Mouse (Mus musculus): Measurements from ENCODE around the gene Xpot. TPM values are rescaled to one million over a fixed set of nuclear protein-coding genes. Genes with fewer than 3 reads are reported as not detected.

Gene Xpot
- polyA plus RNA-seq, 1 experiment, result 24.4 TPM

- no peak for TF ChIP-seq CTCF (IDR thresholded peaks at IDR 0.05; ENCODE audit: control insufficient read depth, insufficient read depth, low read length)
- no peak for TF ChIP-seq POLR2A (IDR thresholded peaks at IDR 0.05; ENCODE audit: borderline replicate concordance, control insufficient read depth, low read depth, low read length)
- H3K4me3 ChIP-seq (replicated peaks; ENCODE audit: control insufficient read depth, low read depth, low read length), result no peak overlapping the region
- WGBS, result 93% methylated on average over 13 of the region's 13 CpGs
- H3K27ac ChIP-seq (ENCODE audit: control insufficient read depth, insufficient read depth, low read depth, low read length, poor library complexity), result no peak overlapping the region
- H3K4me1 ChIP-seq (ENCODE audit: control insufficient read depth, insufficient read depth, low read length), result no peaks in the 10 kb centered on the region; the same call in 1 of the 2 replicates
Observed at GRCm38 (mm10) chr10:121615146-121615870, 10.8 kb downstream of the Xpot start.

- Histone ChIP-seq H3K4me1 (ENCODE audit: control insufficient read depth, insufficient read depth, low read length) (no peaks in the 10 kb centered on the region; the same call in 1 of the 2 replicates), H3K4me3 (replicated peaks; ENCODE audit: control insufficient read depth, low read depth, low read length) (no peak overlapping the region), H3K27ac (ENCODE audit: control insufficient read depth, insufficient read depth, low read depth, low read length, poor library complexity) (no peak overlapping the region)
- WGBS, result 27% methylated on average over 13 of the region's 13 CpGs
- TF ChIP-seq CTCF (IDR thresholded peaks at IDR 0.05; ENCODE audit: control insufficient read depth, insufficient read depth, low read length) (no peak), POLR2A (IDR thresholded peaks at IDR 0.05; ENCODE audit: borderline replicate concordance, control insufficient read depth, low read depth, low read length) (no peak)
Observed at GRCm38 (mm10) chr10:121613570-121613969, 12.6 kb downstream of the Xpot start.

DNA sequence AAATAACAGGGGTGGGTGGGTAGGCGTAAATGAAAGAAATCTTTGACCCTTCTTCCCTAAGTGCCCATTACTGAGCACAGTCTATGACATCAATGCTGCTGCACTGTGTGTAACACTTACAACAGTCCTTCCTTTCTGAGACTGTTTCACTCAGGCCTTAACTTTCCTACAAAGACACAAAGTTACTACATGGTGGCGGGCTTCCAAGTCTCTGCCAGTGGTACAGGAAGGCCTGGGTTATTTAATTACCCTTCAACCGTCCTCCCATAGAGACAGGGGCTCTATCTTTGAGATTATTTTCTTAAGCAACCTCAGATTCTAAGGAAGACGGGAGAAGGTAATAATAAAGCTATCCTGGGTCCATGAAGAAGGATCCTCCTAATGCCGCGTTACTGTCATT, 13.7 kb downstream of the Xpot start:
- Histone ChIP-seq H3K27ac (ENCODE audit: control insufficient read depth, insufficient read depth, low read depth, low read length, poor library complexity) (no peak overlapping the region), H3K4me1 (ENCODE audit: control insufficient read depth, insufficient read depth, low read length) (no peaks in the 10 kb centered on the region; the same call in 1 of the 2 replicates), H3K4me3 (replicated peaks; ENCODE audit: control insufficient read depth, low read depth, low read length) (no peak overlapping the region)
- TF ChIP-seq POLR2A (IDR thresholded peaks at IDR 0.05; ENCODE audit: borderline replicate concordance, control insufficient read depth, low read depth, low read length), result no peak
- no peak for TF ChIP-seq CTCF (IDR thresholded peaks at IDR 0.05; ENCODE audit: control insufficient read depth, insufficient read depth, low read length)
- 85% methylated on average over 6 of the region's 6 CpGs for WGBS

GRCm38 (mm10) chr10:121611587-121611986, 14.5 kb downstream of the Xpot start:
- 65% methylated on average over 10 of the region's 10 CpGs for WGBS
- no peak overlapping the region for H3K27ac ChIP-seq (ENCODE audit: control insufficient read depth, insufficient read depth, low read depth, low read length, poor library complexity)
- TF ChIP-seq CTCF (IDR thresholded peaks at IDR 0.05; ENCODE audit: control insufficient read depth, insufficient read depth, low read length), result no peak
- TF ChIP-seq POLR2A (IDR thresholded peaks at IDR 0.05; ENCODE audit: borderline replicate concordance, control insufficient read depth, low read depth, low read length), result no peak
- H3K4me1 ChIP-seq (ENCODE audit: control insufficient read depth, insufficient read depth, low read length), result no peaks in the 10 kb centered on the region; the same call in 1 of the 2 replicates
- no peak overlapping the region for H3K4me3 ChIP-seq (replicated peaks; ENCODE audit: control insufficient read depth, low read depth, low read length)

GRCm38 (mm10) chr10:121608177-121608576, 18.0 kb downstream of the Xpot start:
- TF ChIP-seq POLR2A (IDR thresholded peaks at IDR 0.05; ENCODE audit: borderline replicate concordance, control insufficient read depth, low read depth, low read length) (no peak), CTCF (IDR thresholded peaks at IDR 0.05; ENCODE audit: control insufficient read depth, insufficient read depth, low read length) (no peak)
- 92% methylated on average over 10 of the region's 10 CpGs for WGBS
- Histone ChIP-seq H3K4me3 (replicated peaks; ENCODE audit: control insufficient read depth, low read depth, low read length) (no peak overlapping the region), H3K27ac (ENCODE audit: control insufficient read depth, insufficient read depth, low read depth, low read length, poor library complexity) (no peak overlapping the region), H3K4me1 (ENCODE audit: control insufficient read depth, insufficient read depth, low read length) (no peaks in the 10 kb centered on the region)

- TF ChIP-seq CTCF (IDR thresholded peaks at IDR 0.05; ENCODE audit: control insufficient read depth, insufficient read depth, low read length) (0 out of 2 replicates have a peak, but pooled peaks have one; percentile 6), POLR2A (IDR thresholded peaks at IDR 0.05; ENCODE audit: borderline replicate concordance, control insufficient read depth, low read depth, low read length) (no peak)
Observed at GRCm38 (mm10) chr10:121604632-121605344, 21.3 kb downstream of the Xpot start.

GRCm38 (mm10) chr10:121603556-121603955, 22.6 kb downstream of the Xpot start:
- Histone ChIP-seq H3K4me3 (replicated peaks; ENCODE audit: control insufficient read depth, low read depth, low read length) (no peak overlapping the region), H3K4me1 (ENCODE audit: control insufficient read depth, insufficient read depth, low read length) (no peaks in the 10 kb centered on the region), H3K27ac (ENCODE audit: control insufficient read depth, insufficient read depth, low read depth, low read length, poor library complexity) (no peak overlapping the region)
- 85% methylated on average over 4 of the region's 4 CpGs for WGBS
- TF ChIP-seq CTCF (IDR thresholded peaks at IDR 0.05; ENCODE audit: control insufficient read depth, insufficient read depth, low read length), result no peak
- no peak for TF ChIP-seq POLR2A (IDR thresholded peaks at IDR 0.05; ENCODE audit: borderline replicate concordance, control insufficient read depth, low read depth, low read length)

More at GRCm38 (mm10) chr10:121604632-121605344, 21.3 kb downstream of the Xpot start:
- Histone ChIP-seq H3K4me3 (replicated peaks; ENCODE audit: control insufficient read depth, low read depth, low read length) (no peak overlapping the region), H3K27ac (ENCODE audit: control insufficient read depth, insufficient read depth, low read depth, low read length, poor library complexity) (no peak overlapping the region), H3K4me1 (ENCODE audit: control insufficient read depth, insufficient read depth, low read length) (no peaks in the 10 kb centered on the region)
- WGBS, result 87% methylated on average over 13 of the region's 13 CpGs

DNA sequence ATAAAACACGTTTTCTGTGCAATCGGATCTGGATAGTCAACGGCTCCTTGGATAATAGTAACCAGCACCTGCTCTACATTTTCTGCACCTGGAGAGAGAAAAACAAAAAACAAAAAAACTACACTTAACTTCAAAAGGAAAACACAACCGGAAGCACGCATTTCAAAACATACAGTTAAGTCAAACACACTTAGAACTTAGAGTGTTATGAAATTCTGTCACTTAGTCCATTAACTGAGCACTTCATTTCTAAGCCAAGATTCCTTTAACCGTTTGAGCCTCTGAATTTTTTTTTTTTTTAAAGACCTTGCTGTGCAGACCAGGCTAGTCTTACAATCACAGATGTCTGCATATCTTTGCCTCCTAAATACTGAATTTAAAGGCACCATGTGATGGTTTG, 24.9 kb downstream of the Xpot start:
- Histone ChIP-seq H3K27ac (ENCODE audit: control insufficient read depth, insufficient read depth, low read depth, low read length, poor library complexity) (no peak overlapping the region), H3K4me1 (ENCODE audit: control insufficient read depth, insufficient read depth, low read length) (no peaks in the 10 kb centered on the region; the same call in 1 of the 2 replicates), H3K4me3 (replicated peaks; ENCODE audit: control insufficient read depth, low read depth, low read length) (no peak overlapping the region)
- 89% methylated on average over 6 of the region's 6 CpGs for WGBS
- TF ChIP-seq POLR2A (IDR thresholded peaks at IDR 0.05; ENCODE audit: borderline replicate concordance, control insufficient read depth, low read depth, low read length) (no peak), CTCF (IDR thresholded peaks at IDR 0.05; ENCODE audit: control insufficient read depth, insufficient read depth, low read length) (no peak)

All from bone marrow, adult 2 months (tissue).